Mouse (Mus musculus): Measurements from ENCODE around the gene Btn1a1. TPM values are rescaled to one million over a fixed set of nuclear protein-coding genes. Genes with fewer than 3 reads are reported as not detected.

Gene Btn1a1
- polyA plus RNA-seq, 2 experiments = 0.31 TPM; not detected in 1

GRCm38 (mm10) chr13:23459264-23459846 lies 6.3 kb downstream of the Btn1a1 start:
- Histone ChIP-seq H3K27me3 (ENCODE audit: control insufficient read depth, insufficient read depth, low read length) (no peaks in the 10 kb centered on the region), H3K4me2 (replicated peaks; ENCODE audit: low read depth, low read length, severe bottlenecking) (no peak overlapping the region; the same call in 1 of the 2 replicates), H3K4me3 (replicated peaks; ENCODE audit: low read length) (no peak overlapping the region), H3K27ac (replicated peaks; ENCODE audit: low read depth, low read length) (no peak overlapping the region), H3K9me3 (ENCODE audit: control insufficient read depth, low read length) (no peaks in the 10 kb centered on the region), H3K9ac (ENCODE audit: low read depth, low read length, severe bottlenecking) (no peak overlapping the region), H3K4me1 (ENCODE audit: control insufficient read depth, insufficient read depth, low read length) (peaks cover 6% of the 10 kb centered on the region; the same call in 1 of the 2 replicates), H3K36me3 (ENCODE audit: control insufficient read depth, insufficient read depth, low read length) (no peaks in the 10 kb centered on the region)
- DNase-seq (ENCODE audit: low spot score) (no peak), ATAC-seq (ENCODE audit: low FRiP score, low read depth) (no peak)
- 23% methylated on average over 15 of the region's 15 CpGs for WGBS
- no peak for TF ChIP-seq POLR2A (IDR thresholded peaks at IDR 0.05; ENCODE audit: borderline replicate concordance, extremely low read depth, insufficient read depth, insufficient read length)

DNA sequence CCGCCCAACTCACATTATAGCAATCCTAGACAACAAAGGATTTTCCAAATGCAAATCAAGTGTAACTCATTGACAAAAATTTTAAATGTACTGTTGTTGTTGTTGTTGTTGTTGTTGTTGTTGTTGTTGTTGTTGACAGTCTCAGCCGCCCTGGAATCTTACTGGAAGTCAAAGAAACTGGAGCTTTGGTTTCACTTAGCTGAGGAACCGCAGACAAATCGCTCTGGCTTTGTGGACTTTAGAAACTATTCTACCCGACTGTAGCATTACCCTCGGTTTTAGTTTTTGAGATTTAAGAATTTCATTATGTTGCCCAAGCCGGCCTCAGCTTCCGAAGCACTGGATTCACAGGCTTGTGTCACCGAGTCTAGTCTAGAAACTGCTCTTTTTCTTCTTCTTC lies 11.8 kb downstream of the Btn1a1 start:
- DNase-seq (ENCODE audit: low spot score) = peak; percentile 65
- Histone ChIP-seq H3K36me3 (ENCODE audit: control insufficient read depth, insufficient read depth, low read length) (no peaks in the 10 kb centered on the region), H3K4me1 (ENCODE audit: control insufficient read depth, insufficient read depth, low read length) (no peaks in the 10 kb centered on the region), H3K27me3 (ENCODE audit: control insufficient read depth, insufficient read depth, low read length) (no peaks in the 10 kb centered on the region), H3K27ac (replicated peaks; ENCODE audit: low read depth, low read length) (peak overlapping the region; percentile 67), H3K4me2 (replicated peaks; ENCODE audit: low read depth, low read length, severe bottlenecking) (peak overlapping the region; percentile 43), H3K9me3 (ENCODE audit: control insufficient read depth, low read length) (no peaks in the 10 kb centered on the region), H3K9ac (ENCODE audit: low read depth, low read length, severe bottlenecking) (peak overlapping the region; percentile 61), H3K4me3 (replicated peaks; ENCODE audit: low read length) (peak overlapping the region; percentile 54)
- 1% methylated on average over 9 of the region's 9 CpGs for WGBS
- no peak for TF ChIP-seq POLR2A (IDR thresholded peaks at IDR 0.05; ENCODE audit: borderline replicate concordance, extremely low read depth, insufficient read depth, insufficient read length)
- ATAC-seq (ENCODE audit: low FRiP score, low read depth) = no peak

DNA sequence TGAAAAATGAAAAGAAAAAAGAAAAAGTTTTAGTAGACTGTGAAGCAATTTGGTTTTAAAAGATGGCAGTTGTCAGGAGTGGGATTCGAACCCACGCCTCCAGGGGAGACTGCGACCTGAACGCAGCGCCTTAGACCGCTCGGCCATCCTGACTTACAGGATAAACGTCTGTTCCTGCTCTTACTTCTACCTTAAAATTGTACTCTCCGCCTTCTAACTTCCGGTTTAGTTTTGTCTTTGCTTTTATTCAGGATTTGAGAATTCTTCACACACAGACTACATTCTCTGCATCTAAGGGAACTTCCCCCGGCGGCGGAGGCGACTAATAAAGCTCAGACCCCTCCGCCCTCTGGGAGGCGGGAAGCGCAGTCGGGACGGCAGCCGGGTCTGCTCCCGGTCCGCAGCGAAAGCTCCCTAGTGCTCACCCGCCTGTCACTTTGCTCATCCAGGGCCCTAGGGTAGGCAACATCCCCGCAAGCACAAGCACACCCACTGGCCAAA lies 12.3 kb downstream of the Btn1a1 start:
- no peaks in the 10 kb centered on the region for H3K36me3 ChIP-seq (ENCODE audit: control insufficient read depth, insufficient read depth, low read length)

GRCm38 (mm10) chr13:23450398-23450797 lies 15.3 kb downstream of the Btn1a1 start:
- ATAC-seq (ENCODE audit: low FRiP score, low read depth) (no peak; the same call in 1 of the 2 replicates), DNase-seq (ENCODE audit: low spot score) (peak; percentile 95)
- TF ChIP-seq POLR2A (IDR thresholded peaks at IDR 0.05; ENCODE audit: borderline replicate concordance, extremely low read depth, insufficient read depth, insufficient read length) = no peak
- H3K9me3 ChIP-seq (ENCODE audit: control insufficient read depth, low read length) = no peaks in the 10 kb centered on the region
- peak overlapping the region; percentile 51 for H3K9ac ChIP-seq (ENCODE audit: low read depth, low read length, severe bottlenecking)
- 0 out of 2 replicates have a peak overlapping the region, but pooled peaks have one; percentile 22 for H3K27ac ChIP-seq (replicated peaks; ENCODE audit: low read depth, low read length)
- WGBS = 2% methylated on average over 15 of the region's 15 CpGs
- no peaks in the 10 kb centered on the region for H3K4me1 ChIP-seq (ENCODE audit: control insufficient read depth, insufficient read depth, low read length)
- peak overlapping the region; percentile 48 for H3K4me3 ChIP-seq (replicated peaks; ENCODE audit: low read length)
- no peaks in the 10 kb centered on the region for H3K36me3 ChIP-seq (ENCODE audit: control insufficient read depth, insufficient read depth, low read length)
- no peaks in the 10 kb centered on the region for H3K27me3 ChIP-seq (ENCODE audit: control insufficient read depth, insufficient read depth, low read length)
- H3K4me2 ChIP-seq (replicated peaks; ENCODE audit: low read depth, low read length, severe bottlenecking) = peak overlapping the region; percentile 56

More for the DNA sequence above, 12.3 kb downstream of the Btn1a1 start:
- peak; percentile 59; the same call in 1 of the 2 replicates for TF ChIP-seq POLR2A (IDR thresholded peaks at IDR 0.05; ENCODE audit: borderline replicate concordance, extremely low read depth, insufficient read depth, insufficient read length)
- under 1% methylated on average over 25 of the region's 25 CpGs for WGBS
- H3K27ac ChIP-seq (replicated peaks; ENCODE audit: low read depth, low read length) = peak overlapping the region; percentile 67
- no peaks in the 10 kb centered on the region for H3K9me3 ChIP-seq (ENCODE audit: control insufficient read depth, low read length)
- no peaks in the 10 kb centered on the region for H3K4me1 ChIP-seq (ENCODE audit: control insufficient read depth, insufficient read depth, low read length)
- H3K4me2 ChIP-seq (replicated peaks; ENCODE audit: low read depth, low read length, severe bottlenecking) = peak overlapping the region; percentile 43
- no peaks in the 10 kb centered on the region for H3K27me3 ChIP-seq (ENCODE audit: control insufficient read depth, insufficient read depth, low read length)
- peak overlapping the region; percentile 54 for H3K4me3 ChIP-seq (replicated peaks; ENCODE audit: low read length)
- ATAC-seq (ENCODE audit: low FRiP score, low read depth) (peak; percentile 86), DNase-seq (ENCODE audit: low spot score) (peak; percentile 87)
- peak overlapping the region; percentile 61 for H3K9ac ChIP-seq (ENCODE audit: low read depth, low read length, severe bottlenecking)

GRCm38 (mm10) chr13:23449235-23450095 lies 16.2 kb downstream of the Btn1a1 start:
- Histone ChIP-seq H3K4me3 (replicated peaks; ENCODE audit: low read length) (peak overlapping the region; percentile 48), H3K36me3 (ENCODE audit: control insufficient read depth, insufficient read depth, low read length) (no peaks in the 10 kb centered on the region), H3K9ac (ENCODE audit: low read depth, low read length, severe bottlenecking) (peak overlapping the region; percentile 51), H3K27ac (replicated peaks; ENCODE audit: low read depth, low read length) (0 out of 2 replicates have a peak overlapping the region, but pooled peaks have one; percentile 39), H3K4me1 (ENCODE audit: control insufficient read depth, insufficient read depth, low read length) (0 out of 2 replicates have a peak, but pooled peaks cover under 1% of the 10 kb centered on the region), H3K4me2 (replicated peaks; ENCODE audit: low read depth, low read length, severe bottlenecking) (peak overlapping the region; percentile 56), H3K27me3 (ENCODE audit: control insufficient read depth, insufficient read depth, low read length) (no peaks in the 10 kb centered on the region), H3K9me3 (ENCODE audit: control insufficient read depth, low read length) (no peaks in the 10 kb centered on the region)
- WGBS = under 1% methylated on average over 24 of the region's 24 CpGs
- TF ChIP-seq POLR2A (IDR thresholded peaks at IDR 0.05; ENCODE audit: borderline replicate concordance, extremely low read depth, insufficient read depth, insufficient read length) = no peak
- DNase-seq (ENCODE audit: low spot score) (peak; percentile 88), ATAC-seq (ENCODE audit: low FRiP score, low read depth) (peak; percentile 20; the same call in 1 of the 2 replicates)

All from limb, embryonic 14.5 days (tissue).